Mouse (Mus musculus): Measurements from ENCODE around the gene Vwa1. TPM values are rescaled to one million over a fixed set of nuclear protein-coding genes. Genes with fewer than 3 reads are reported as not detected.

The Vwa1 gene
- polyA plus RNA-seq, 1 experiment from 2014 or later, result 27.6 TPM

DNA sequence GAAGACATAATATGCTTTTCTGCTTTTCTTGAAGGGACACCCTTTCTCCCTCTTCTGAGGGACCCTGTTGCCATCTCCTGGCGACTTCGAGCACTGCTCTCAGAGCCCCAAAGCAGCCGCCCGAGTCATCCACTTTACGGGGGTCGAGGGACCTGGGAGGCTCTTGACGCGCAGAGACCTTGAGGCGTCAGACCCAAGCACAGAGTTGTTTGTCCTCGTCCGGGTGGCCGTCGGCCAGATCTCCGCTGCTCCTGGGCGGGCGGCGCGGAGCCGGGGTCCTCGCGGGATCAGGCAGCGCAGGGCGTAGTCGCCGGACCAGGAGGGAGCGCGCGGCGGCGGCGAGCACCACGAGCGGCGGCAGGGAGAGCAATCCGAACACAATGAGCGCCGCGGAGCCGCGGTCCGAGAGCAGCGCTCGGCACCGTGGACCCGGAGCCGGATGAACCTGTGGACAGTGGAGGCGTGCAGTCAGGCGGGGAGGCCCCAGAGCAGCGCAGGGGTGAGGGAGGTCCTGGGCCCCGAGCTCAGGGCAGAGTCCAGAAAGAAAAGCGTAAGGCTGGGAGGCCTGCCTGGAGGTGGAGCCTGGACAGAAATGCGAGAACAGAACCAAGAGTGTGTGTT is 9.7 kb upstream of the Vwa1 start:
- H3K4me2 ChIP-seq (replicated peaks), result peak overlapping the region; percentile 61
- H3K27ac ChIP-seq, result peak overlapping the region; percentile 90
- peaks cover 11% of the 10 kb centered on the region for H3K4me1 ChIP-seq (replicated peaks; ENCODE audit: control insufficient read depth, insufficient read depth, low read length)
- no peaks in the 10 kb centered on the region for H3K27me3 ChIP-seq (ENCODE audit: control insufficient read depth, insufficient read depth, low read length)
- no peaks in the 10 kb centered on the region for H3K36me3 ChIP-seq (replicated peaks; ENCODE audit: control insufficient read depth, insufficient read depth)
- peak overlapping the region; percentile 81 for H3K9ac ChIP-seq
- peak; percentile 84 for DNase-seq (ENCODE audit: low spot score)
- ATAC-seq (ENCODE audit: low FRiP score), result peak; percentile 89
- peak overlapping the region; percentile 56 for H3K4me3 ChIP-seq (replicated peaks; ENCODE audit: low read length)
- WGBS, result under 1% methylated on average over 47 of the region's 52 CpGs
- no peaks in the 10 kb centered on the region for H3K9me3 ChIP-seq (ENCODE audit: control insufficient read depth, low read length)

DNA sequence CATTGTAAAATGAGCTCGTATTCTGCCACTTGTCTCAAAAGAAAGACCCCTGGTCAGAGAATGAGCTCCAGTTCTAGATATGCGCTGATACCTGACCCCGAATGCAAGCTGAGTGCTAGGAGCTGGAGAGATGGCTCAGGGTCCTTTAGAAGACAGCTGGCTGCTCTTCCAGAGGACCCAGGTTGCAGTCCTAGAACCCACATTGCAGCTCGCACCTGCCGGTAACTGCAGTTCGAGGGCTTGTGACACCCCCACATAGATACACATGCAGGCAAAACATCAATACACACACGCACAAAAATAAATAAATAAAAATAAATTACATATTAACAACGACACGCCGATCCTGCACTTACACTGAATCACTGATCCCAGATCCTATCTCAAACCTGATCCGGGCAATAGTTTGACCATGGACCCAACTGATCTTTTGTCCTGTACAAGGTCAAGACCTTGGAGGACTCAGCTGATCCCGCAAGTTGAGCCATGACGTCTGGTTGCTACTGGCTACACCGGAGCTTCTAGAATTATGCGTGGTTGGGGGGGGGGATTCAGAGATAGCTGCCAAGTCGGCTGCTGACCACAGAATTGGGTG is 9.1 kb upstream of the Vwa1 start:
- Histone ChIP-seq H3K36me3 (replicated peaks; ENCODE audit: control insufficient read depth, insufficient read depth) (no peaks in the 10 kb centered on the region), H3K27me3 (ENCODE audit: control insufficient read depth, insufficient read depth, low read length) (no peaks in the 10 kb centered on the region), H3K4me1 (replicated peaks; ENCODE audit: control insufficient read depth, insufficient read depth, low read length) (peaks cover 11% of the 10 kb centered on the region), H3K4me3 (replicated peaks; ENCODE audit: low read length) (peak overlapping the region; percentile 56), H3K9me3 (ENCODE audit: control insufficient read depth, low read length) (no peaks in the 10 kb centered on the region), H3K27ac (peak overlapping the region; percentile 90), H3K9ac (peak overlapping the region; percentile 81), H3K4me2 (replicated peaks) (peak overlapping the region; percentile 61)
- ATAC-seq (ENCODE audit: low FRiP score) (no peak), DNase-seq (ENCODE audit: low spot score) (no peak)
- 41% methylated on average over 16 of the region's 16 CpGs for WGBS

DNA sequence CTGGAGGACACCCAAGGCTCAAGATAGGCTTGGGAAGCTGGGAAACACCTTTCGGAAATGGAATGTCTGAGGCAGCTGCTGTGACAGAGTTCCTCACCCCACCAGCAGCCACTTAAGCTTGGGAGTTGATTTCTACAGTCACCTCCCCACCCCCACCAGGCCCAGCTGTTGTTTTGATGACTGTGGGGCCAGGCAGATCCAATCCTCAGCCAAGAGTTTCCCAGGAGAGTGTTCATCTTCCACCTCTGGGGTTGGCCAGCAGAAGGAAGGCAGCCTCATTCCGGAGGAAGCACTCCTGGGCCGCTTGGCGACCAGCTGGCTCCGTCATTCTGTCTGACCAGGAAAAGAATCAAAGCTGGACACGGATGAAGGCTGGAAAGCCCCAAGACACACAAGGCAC is 6.4 kb upstream of the Vwa1 start:
- H3K27me3 ChIP-seq (ENCODE audit: control insufficient read depth, insufficient read depth, low read length), result no peaks in the 10 kb centered on the region
- 23% methylated on average over 6 of the region's 6 CpGs for WGBS
- no peak overlapping the region for H3K4me3 ChIP-seq (replicated peaks; ENCODE audit: low read length)
- H3K4me1 ChIP-seq (replicated peaks; ENCODE audit: control insufficient read depth, insufficient read depth, low read length), result peaks cover 11% of the 10 kb centered on the region
- H3K36me3 ChIP-seq (replicated peaks; ENCODE audit: control insufficient read depth, insufficient read depth), result no peaks in the 10 kb centered on the region
- no peaks in the 10 kb centered on the region for H3K9me3 ChIP-seq (ENCODE audit: control insufficient read depth, low read length)
- no peak overlapping the region for H3K9ac ChIP-seq
- 0 out of 2 replicates have a peak overlapping the region, but pooled peaks have one; percentile 12 for H3K27ac ChIP-seq
- peak overlapping the region; percentile 7; the same call in 1 of the 2 replicates for H3K4me2 ChIP-seq (replicated peaks)
- DNase-seq (ENCODE audit: low spot score), result no peak
- no peak for ATAC-seq (ENCODE audit: low FRiP score)

GRCm38 (mm10) chr4:155779498-155779897 is 5.0 kb upstream of the Vwa1 start:
- Histone ChIP-seq H3K36me3 (replicated peaks; ENCODE audit: control insufficient read depth, insufficient read depth) (no peaks in the 10 kb centered on the region), H3K4me2 (replicated peaks) (no peak overlapping the region), H3K27ac (no peak overlapping the region), H3K27me3 (ENCODE audit: control insufficient read depth, insufficient read depth, low read length) (no peaks in the 10 kb centered on the region), H3K4me1 (replicated peaks; ENCODE audit: control insufficient read depth, insufficient read depth, low read length) (peaks cover 18% of the 10 kb centered on the region), H3K4me3 (replicated peaks; ENCODE audit: low read length) (no peak overlapping the region), H3K9me3 (ENCODE audit: control insufficient read depth, low read length) (no peaks in the 10 kb centered on the region), H3K9ac (no peak overlapping the region)
- no peak for ATAC-seq (ENCODE audit: low FRiP score)
- DNase-seq (ENCODE audit: low spot score), result no peak
- WGBS, result 83% methylated on average over 4 of the region's 4 CpGs

DNA sequence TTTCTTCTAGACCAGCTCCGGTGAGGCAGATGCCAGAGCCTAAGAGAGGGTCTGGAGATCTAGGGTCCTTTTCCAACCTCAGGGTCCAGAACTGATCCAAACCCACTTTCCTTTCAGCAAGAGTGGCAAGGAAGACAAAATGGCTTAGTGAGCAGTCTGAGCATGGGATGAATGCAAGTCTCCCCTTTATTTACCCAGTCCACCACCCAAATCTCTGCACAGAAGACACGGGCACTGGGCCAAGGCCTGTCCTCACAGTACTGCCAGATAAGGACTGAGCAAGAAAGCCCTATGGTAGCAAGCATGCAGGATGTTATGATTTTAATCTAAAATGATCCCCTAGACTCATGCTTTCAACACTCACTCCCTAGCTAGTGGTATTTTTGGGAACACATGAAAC is 3.3 kb upstream of the Vwa1 start:
- ATAC-seq (ENCODE audit: low FRiP score), result no peak
- peaks cover 15% of the 10 kb centered on the region for H3K4me1 ChIP-seq (replicated peaks; ENCODE audit: control insufficient read depth, insufficient read depth, low read length)
- no peak overlapping the region for H3K27ac ChIP-seq
- no peak overlapping the region for H3K4me3 ChIP-seq (replicated peaks; ENCODE audit: low read length)
- H3K36me3 ChIP-seq (replicated peaks; ENCODE audit: control insufficient read depth, insufficient read depth), result no peaks in the 10 kb centered on the region
- H3K9me3 ChIP-seq (ENCODE audit: control insufficient read depth, low read length), result no peaks in the 10 kb centered on the region
- no peak for DNase-seq (ENCODE audit: low spot score)
- no peak overlapping the region for H3K9ac ChIP-seq
- H3K27me3 ChIP-seq (ENCODE audit: control insufficient read depth, insufficient read depth, low read length), result peaks cover 5% of the 10 kb centered on the region
- no peak overlapping the region for H3K4me2 ChIP-seq (replicated peaks)
- 87% methylated on average over 2 of the region's 2 CpGs for WGBS

- Histone ChIP-seq H3K9me3 (ENCODE audit: control insufficient read depth, low read length) (no peaks in the 10 kb centered on the region), H3K27me3 (ENCODE audit: control insufficient read depth, insufficient read depth, low read length) (peaks cover 5% of the 10 kb centered on the region), H3K4me2 (replicated peaks) (no peak overlapping the region), H3K9ac (no peak overlapping the region), H3K27ac (peak overlapping the region; percentile 7; the same call in 1 of the 2 replicates), H3K4me1 (replicated peaks; ENCODE audit: control insufficient read depth, insufficient read depth, low read length) (peaks cover 15% of the 10 kb centered on the region), H3K36me3 (replicated peaks; ENCODE audit: control insufficient read depth, insufficient read depth) (no peaks in the 10 kb centered on the region), H3K4me3 (replicated peaks; ENCODE audit: low read length) (no peak overlapping the region)
- no peak for DNase-seq (ENCODE audit: low spot score)
- WGBS, result 32% methylated on average over 2 of the region's 2 CpGs
- no peak for ATAC-seq (ENCODE audit: low FRiP score)
These were observed 2.3 kb upstream of the Vwa1 start for GRCm38 (mm10) chr4:155776704-155777335.

GRCm38 (mm10) chr4:155775855-155776254 is 1.4 kb upstream of the Vwa1 start:
- no peaks in the 10 kb centered on the region for H3K9me3 ChIP-seq (ENCODE audit: control insufficient read depth, low read length)
- 86% methylated on average over 3 of the region's 3 CpGs for WGBS
- DNase-seq (ENCODE audit: low spot score) (no peak), ATAC-seq (ENCODE audit: low FRiP score) (no peak)
- peaks cover 15% of the 10 kb centered on the region for H3K4me1 ChIP-seq (replicated peaks; ENCODE audit: control insufficient read depth, insufficient read depth, low read length)
- H3K4me3 ChIP-seq (replicated peaks; ENCODE audit: low read length), result no peak overlapping the region
- H3K27me3 ChIP-seq (ENCODE audit: control insufficient read depth, insufficient read depth, low read length), result peaks cover 5% of the 10 kb centered on the region
- H3K4me2 ChIP-seq (replicated peaks), result no peak overlapping the region
- no peaks in the 10 kb centered on the region for H3K36me3 ChIP-seq (replicated peaks; ENCODE audit: control insufficient read depth, insufficient read depth)
- no peak overlapping the region for H3K9ac ChIP-seq
- H3K27ac ChIP-seq, result no peak overlapping the region

DNA sequence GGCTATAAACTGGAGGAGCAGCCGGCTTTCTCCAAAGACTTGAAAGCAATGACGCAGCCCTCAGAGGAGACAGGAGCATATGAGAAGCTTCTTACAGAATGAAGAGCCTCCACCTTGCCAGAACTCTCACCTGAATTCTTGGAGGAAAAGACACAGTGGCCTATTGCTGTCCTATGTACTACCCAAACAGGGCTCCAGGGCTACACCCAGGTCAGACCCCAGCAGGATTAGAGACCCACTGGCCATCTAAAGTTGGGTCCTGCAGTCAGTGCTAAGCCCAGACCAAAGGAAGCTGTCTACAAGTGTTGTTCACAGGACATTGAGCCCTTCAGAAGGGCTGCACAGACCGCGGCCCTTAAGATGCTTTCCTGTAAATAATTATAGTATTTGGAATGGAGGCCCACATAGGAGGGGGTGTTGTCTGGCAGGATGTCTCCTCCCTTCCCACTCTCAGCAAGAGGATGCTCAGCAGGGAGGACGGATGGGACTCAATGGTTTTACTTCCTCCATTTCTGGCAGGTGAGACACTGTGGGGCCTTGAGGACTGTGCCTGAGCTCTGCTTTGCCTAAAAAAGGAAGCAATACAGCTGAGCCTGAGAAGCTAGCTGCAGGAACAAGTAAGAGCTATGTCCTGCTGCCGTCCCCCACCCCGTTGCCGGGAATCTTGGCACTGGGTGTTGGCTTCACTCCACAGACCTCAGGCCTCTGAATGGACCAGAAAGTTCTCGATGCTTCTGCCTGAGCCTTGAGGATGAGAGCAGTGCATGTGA is 658 bp upstream of the Vwa1 start:
- no peak for ATAC-seq (ENCODE audit: low FRiP score)
- Histone ChIP-seq H3K9ac (peak overlapping the region; percentile 53), H3K4me2 (replicated peaks) (peak overlapping the region; percentile 77), H3K36me3 (replicated peaks; ENCODE audit: control insufficient read depth, insufficient read depth) (no peaks in the 10 kb centered on the region), H3K4me3 (replicated peaks; ENCODE audit: low read length) (peak overlapping the region; percentile 40), H3K9me3 (ENCODE audit: control insufficient read depth, low read length) (no peaks in the 10 kb centered on the region), H3K4me1 (replicated peaks; ENCODE audit: control insufficient read depth, insufficient read depth, low read length) (peaks cover 20% of the 10 kb centered on the region), H3K27me3 (ENCODE audit: control insufficient read depth, insufficient read depth, low read length) (peaks cover 5% of the 10 kb centered on the region), H3K27ac (peak overlapping the region; percentile 56)
- WGBS, result 63% methylated on average over 9 of the region's 9 CpGs
- DNase-seq (ENCODE audit: low spot score), result no peak

Data from hindbrain, embryonic 14.5 days (tissue).